Mouse (Mus musculus) kidney, embryonic 14.5 days (tissue): ENCODE results near the gene Arhgap32. TPM values are rescaled to one million over a fixed set of nuclear protein-coding genes. Genes with fewer than 3 reads are reported as not detected.
A peak's percentile ranks its signal among the peaks of the same experiment; 100 is the strongest.

Experiments
- ATAC-seq: fragments of 200-750 bp; cut with Nextera tagmentation; 2 replicates; pipeline ENCODE4 v1.8.0; 2017; ENCODE audit warnings: moderate number of reproducible peaks, mild to moderate bottlenecking, moderate TSS enrichment, moderate library complexity; ENCODE audit not compliant: low FRiP score, low TSS enrichment
- H3K27ac ChIP-seq: fragments of 300-500 bp; sonication (generic); 2 replicates; pipeline ENCODE4 v1.5.1; 2014; ENCODE audit warnings: low read depth, mild to moderate bottlenecking, low read length, moderate library complexity, mixed read lengths
- H3K27me3 ChIP-seq: fragments of 300-500 bp; sonication (generic); 2 replicates; pipeline ENCODE4 v1.6.1; 2014; ENCODE audit warnings: mild to moderate bottlenecking, low read length; ENCODE audit not compliant: control insufficient read depth, insufficient read depth
- H3K36me3 ChIP-seq: fragments of 300-500 bp; sonication (generic); 2 replicates; pipeline ENCODE4 v1.6.1; 2014; ENCODE audit warnings: low read length, mixed read lengths; ENCODE audit not compliant: control insufficient read depth, insufficient read depth
- H3K4me1 ChIP-seq: fragments of 300-500 bp; sonication (generic); 2 replicates; pipeline ENCODE4 v1.6.1; 2014; ENCODE audit warnings: low read length, mixed read lengths; ENCODE audit not compliant: control insufficient read depth, insufficient read depth
- H3K4me2 ChIP-seq: fragments of 300-500 bp; sonication (generic); replicated peaks from 2 replicates; pipeline ENCODE4 v1.6.1; 2014; ENCODE audit warnings: low read depth, mild to moderate bottlenecking, low read length
- H3K4me3 ChIP-seq: fragments of 300-500 bp; sonication (generic); 2 replicates; pipeline ENCODE4 v1.5.1; 2014; ENCODE audit warnings: mild to moderate bottlenecking, low read length
- H3K9ac ChIP-seq: fragments of 300-500 bp; sonication (generic); 2 replicates; pipeline ENCODE4 v1.6.1; 2014; ENCODE audit warnings: low read depth, mild to moderate bottlenecking, low read length, moderate library complexity
- H3K9me3 ChIP-seq: fragments of 300-500 bp; sonication (generic); 2 replicates; pipeline ENCODE4 v1.6.1; 2016; ENCODE audit warnings: low read length; ENCODE audit not compliant: control insufficient read depth
- WGBS: fragments of 180-500 bp; shearing (Covaris S2); extraction: QIAGEN DNeasy Blood & Tissue Kit; methylation state at CpG from one replicate; pipeline ENCODE4 v1.1.7; 2014; 5-methylcytosine and 5-hydroxymethylcytosine counted together
- polyA plus RNA-seq: library from polyadenylated mRNA; unstranded; fragments of >200 nt; fragmentation: Nextera tagmentation; extraction: Ambion mirVana; gene quantifications from 2 replicates; pipeline ENCODE4 v1.2.1, GENCODE M21; 2014

Gene Arhgap32
- polyA plus RNA-seq, 1 experiment from 2014 or later, result 10.6 TPM

- WGBS, result 91% methylated on average over 3 of the region's 3 CpGs
- H3K9ac ChIP-seq, result no peak overlapping the region
- no peak overlapping the region for H3K4me2 ChIP-seq
- peaks cover 21% of the 10 kb centered on the region; the same call in 1 of the 2 replicates for H3K36me3 ChIP-seq
- ATAC-seq, result no peak
- H3K27me3 ChIP-seq, result no peaks in the 10 kb centered on the region
- H3K4me1 ChIP-seq, result 0 out of 2 replicates have a peak, but pooled peaks cover 3% of the 10 kb centered on the region
- no peaks in the 10 kb centered on the region for H3K9me3 ChIP-seq
- H3K27ac ChIP-seq, result no peak overlapping the region
- H3K4me3 ChIP-seq, result no peak overlapping the region
Observed at GRCm38 (mm10) chr9:32245237-32245636, 129.3 kb downstream of the Arhgap32 start.

GRCm38 (mm10) chr9:32246123-32246716, 130.3 kb downstream of the Arhgap32 start:
- Histone ChIP-seq H3K36me3 (peaks cover 24% of the 10 kb centered on the region; the same call in 1 of the 2 replicates), H3K27ac (no peak overlapping the region), H3K4me3 (no peak overlapping the region), H3K9me3 (no peaks in the 10 kb centered on the region), H3K4me1 (0 out of 2 replicates have a peak, but pooled peaks cover 3% of the 10 kb centered on the region), H3K9ac (no peak overlapping the region), H3K27me3 (no peaks in the 10 kb centered on the region), H3K4me2 (no peak overlapping the region)
- no peak for ATAC-seq
- 80% methylated on average over 6 of the region's 6 CpGs for WGBS

GRCm38 (mm10) chr9:32250486-32250885, 134.6 kb downstream of the Arhgap32 start:
- no peak overlapping the region for H3K4me2 ChIP-seq
- no peak for ATAC-seq
- 93% methylated on average over 4 of the region's 4 CpGs for WGBS
- H3K9me3 ChIP-seq, result no peaks in the 10 kb centered on the region
- peaks cover 36% of the 10 kb centered on the region for H3K36me3 ChIP-seq
- no peak overlapping the region for H3K4me3 ChIP-seq
- H3K9ac ChIP-seq, result no peak overlapping the region
- no peaks in the 10 kb centered on the region for H3K27me3 ChIP-seq
- no peak overlapping the region for H3K27ac ChIP-seq
- H3K4me1 ChIP-seq, result no peaks in the 10 kb centered on the region

GRCm38 (mm10) chr9:32253721-32254120, 137.8 kb downstream of the Arhgap32 start:
- Histone ChIP-seq H3K27ac (no peak overlapping the region), H3K27me3 (no peaks in the 10 kb centered on the region), H3K4me2 (no peak overlapping the region), H3K36me3 (peaks cover 52% of the 10 kb centered on the region), H3K4me1 (no peaks in the 10 kb centered on the region), H3K9ac (no peak overlapping the region), H3K4me3 (no peak overlapping the region), H3K9me3 (no peaks in the 10 kb centered on the region)
- ATAC-seq, result no peak
- 89% methylated on average over 4 of the region's 4 CpGs for WGBS

GRCm38 (mm10) chr9:32257365-32257764, 141.4 kb downstream of the Arhgap32 start:
- Histone ChIP-seq H3K9me3 (no peaks in the 10 kb centered on the region), H3K27ac (no peak overlapping the region), H3K9ac (no peak overlapping the region), H3K4me2 (no peak overlapping the region), H3K36me3 (peaks cover 65% of the 10 kb centered on the region), H3K4me1 (no peaks in the 10 kb centered on the region), H3K4me3 (no peak overlapping the region), H3K27me3 (no peaks in the 10 kb centered on the region)
- no peak for ATAC-seq
- 75% methylated on average over 8 of the region's 8 CpGs for WGBS

- Histone ChIP-seq H3K9me3 (no peaks in the 10 kb centered on the region), H3K4me2 (no peak overlapping the region), H3K27ac (no peak overlapping the region), H3K9ac (no peak overlapping the region), H3K4me3 (no peak overlapping the region), H3K4me1 (no peaks in the 10 kb centered on the region), H3K36me3 (peaks cover 66% of the 10 kb centered on the region), H3K27me3 (no peaks in the 10 kb centered on the region)
- WGBS, result 82% methylated on average over 2 of the region's 2 CpGs
- 0 out of 2 replicates have a peak, but pooled peaks have one; percentile 39 for ATAC-seq
Observed at GRCm38 (mm10) chr9:32257882-32258281, 141.9 kb downstream of the Arhgap32 start.

- Histone ChIP-seq H3K4me1 (no peaks in the 10 kb centered on the region), H3K36me3 (no peaks in the 10 kb centered on the region), H3K27ac (no peak overlapping the region), H3K9ac (no peak overlapping the region), H3K4me2 (no peak overlapping the region), H3K4me3 (no peak overlapping the region), H3K27me3 (no peaks in the 10 kb centered on the region), H3K9me3 (no peaks in the 10 kb centered on the region)
- WGBS, result 13% methylated on average over 5 of the region's 5 CpGs
- ATAC-seq, result peak; percentile 55; the same call in 1 of the 2 replicates
Observed at GRCm38 (mm10) chr9:32271896-32272444, 156.0 kb downstream of the Arhgap32 start.

GRCm38 (mm10) chr9:32278052-32278451, 162.1 kb downstream of the Arhgap32 start:
- Histone ChIP-seq H3K4me3 (no peak overlapping the region), H3K27me3 (no peaks in the 10 kb centered on the region), H3K9ac (no peak overlapping the region), H3K9me3 (no peaks in the 10 kb centered on the region), H3K36me3 (no peaks in the 10 kb centered on the region), H3K4me2 (no peak overlapping the region), H3K27ac (no peak overlapping the region), H3K4me1 (0 out of 2 replicates have a peak, but pooled peaks cover 4% of the 10 kb centered on the region)
- no peak for ATAC-seq
- 86% methylated on average over 5 of the region's 5 CpGs for WGBS

- 66% methylated on average over 3 of the region's 3 CpGs for WGBS
- 0 out of 2 replicates have a peak, but pooled peaks cover 4% of the 10 kb centered on the region for H3K4me1 ChIP-seq
- no peak for ATAC-seq
- H3K9ac ChIP-seq, result no peak overlapping the region
- H3K9me3 ChIP-seq, result no peaks in the 10 kb centered on the region
- no peak overlapping the region for H3K4me2 ChIP-seq
- no peaks in the 10 kb centered on the region for H3K36me3 ChIP-seq
- H3K4me3 ChIP-seq, result no peak overlapping the region
- no peaks in the 10 kb centered on the region for H3K27me3 ChIP-seq
- H3K27ac ChIP-seq, result no peak overlapping the region
Observed at GRCm38 (mm10) chr9:32279789-32280188, 163.9 kb downstream of the Arhgap32 start.
